Mouse (Mus musculus) mouse embryonic stem cell (cell line): ENCODE measurements around the gene Bri3.

Experiments used
- in situ Hi-C, 2 experiments: fragments of 300-500 bp; cut with MboI; formaldehyde crosslinking; loops; 1 replicate in 1 of 2; 3 replicates in 1 of 2; pipeline ENCODE4 v1.14.3; 2019 to 2020; ENCODE audit warnings: low sequenced_read_pairs in 2 of 2, low pct_unique_long_range_greater_than_20kb in 1 of 2, mixed read lengths in 1 of 2; ENCODE audit not compliant: unreplicated experiment in 1 of 2

Gene Bri3

DNA sequence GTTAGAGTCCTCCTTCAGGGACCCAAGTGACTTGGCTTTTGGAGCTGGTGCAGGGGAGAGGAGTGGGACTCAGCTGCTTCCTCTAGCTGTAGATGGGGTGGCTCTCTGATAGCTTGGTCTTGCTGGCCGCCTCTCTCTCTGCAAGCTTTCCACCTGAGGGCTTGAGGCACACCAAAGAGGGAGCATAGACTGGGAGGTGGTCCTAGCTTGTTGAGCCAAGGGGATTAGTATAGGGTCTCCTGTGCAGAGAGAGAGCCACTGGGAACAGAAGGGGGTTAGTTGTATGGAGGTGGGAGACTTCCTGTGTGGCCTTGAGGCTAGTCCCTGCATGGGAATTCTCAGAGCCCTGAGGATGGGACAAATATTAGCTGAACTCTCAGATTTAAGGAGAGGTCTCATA is 12.7 kb downstream of the Bri3 start:
- in situ Hi-C loops: no loop called here

DNA sequence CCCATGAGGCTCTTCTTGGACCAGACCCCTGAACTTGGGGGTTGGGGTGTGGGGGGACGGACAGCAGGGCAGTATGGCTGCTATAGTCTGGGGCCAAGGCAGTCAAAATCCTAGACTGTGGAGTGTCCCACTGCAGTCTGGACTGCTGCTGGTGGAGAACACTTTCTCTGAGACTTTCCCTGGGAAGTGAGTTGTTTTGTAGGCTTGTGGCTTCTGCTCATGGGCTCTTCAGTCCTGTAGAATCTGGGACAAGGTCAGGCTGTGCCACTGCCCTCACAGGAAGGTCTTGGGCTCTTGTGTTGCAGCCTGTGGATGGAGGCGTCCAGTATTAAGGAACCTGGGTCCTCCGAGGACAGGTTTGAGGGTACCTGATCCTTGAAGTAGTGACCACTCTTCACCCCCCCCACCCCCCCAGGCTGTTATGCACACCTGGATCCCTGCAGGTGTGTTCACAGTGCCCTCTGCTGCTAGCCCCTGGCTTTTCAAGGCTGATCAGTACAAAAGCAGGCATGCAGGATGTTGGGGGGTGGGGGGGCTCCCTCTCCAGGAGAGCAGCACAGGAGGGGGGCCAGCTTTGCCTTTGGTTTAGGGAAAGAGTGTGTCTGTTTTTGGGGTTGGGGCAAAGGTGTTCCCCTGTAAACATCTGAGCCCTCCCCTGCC is 13.3 kb downstream of the Bri3 start:
- in situ Hi-C loops: no loop called here

DNA sequence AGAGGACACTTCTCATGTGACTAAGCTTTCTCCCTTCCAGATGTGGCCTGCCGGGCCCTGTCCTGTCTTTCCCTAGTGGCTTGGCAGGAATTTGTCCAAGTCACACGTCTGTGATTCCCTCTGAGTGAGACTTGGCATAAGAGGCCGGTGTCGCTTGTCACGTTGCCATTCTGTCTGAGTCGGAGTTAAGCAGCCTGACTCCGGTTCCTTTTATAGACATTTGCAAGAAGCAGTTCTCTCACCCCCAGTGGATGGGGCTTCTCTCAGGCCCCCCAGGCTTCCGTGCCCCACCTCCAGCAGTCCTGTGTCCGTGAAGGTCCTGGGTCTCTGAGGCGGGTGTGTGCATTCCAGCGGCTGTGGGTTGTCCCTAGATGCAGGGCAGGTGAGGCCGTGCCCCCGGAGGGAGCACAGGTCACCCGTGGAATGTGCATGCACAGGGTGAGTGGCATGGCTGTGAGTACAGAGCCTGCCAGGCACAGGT is 13.9 kb downstream of the Bri3 start:
- in situ Hi-C loops: no loop called here

DNA sequence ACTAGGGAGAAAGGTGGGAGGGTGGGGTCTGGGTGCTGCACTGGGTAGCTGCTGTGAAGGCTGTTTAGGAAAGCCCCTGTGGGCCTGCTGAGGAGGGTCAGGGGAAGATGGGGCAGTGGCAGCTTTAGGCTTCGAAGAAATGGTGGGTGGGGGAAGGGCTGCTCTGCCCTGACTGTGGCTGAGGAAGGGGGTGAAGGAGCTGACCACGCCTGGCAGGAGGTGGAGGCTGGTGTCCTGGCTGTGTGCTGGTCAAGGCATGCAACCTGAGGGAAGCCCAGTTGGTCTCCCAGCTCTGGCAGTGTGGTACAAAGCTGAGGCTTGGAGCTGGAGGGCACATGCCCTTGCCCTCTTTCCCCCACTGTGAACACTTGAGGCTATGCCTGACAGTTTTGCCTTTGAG is 14.4 kb downstream of the Bri3 start:
- in situ Hi-C loops: no loop called here

DNA sequence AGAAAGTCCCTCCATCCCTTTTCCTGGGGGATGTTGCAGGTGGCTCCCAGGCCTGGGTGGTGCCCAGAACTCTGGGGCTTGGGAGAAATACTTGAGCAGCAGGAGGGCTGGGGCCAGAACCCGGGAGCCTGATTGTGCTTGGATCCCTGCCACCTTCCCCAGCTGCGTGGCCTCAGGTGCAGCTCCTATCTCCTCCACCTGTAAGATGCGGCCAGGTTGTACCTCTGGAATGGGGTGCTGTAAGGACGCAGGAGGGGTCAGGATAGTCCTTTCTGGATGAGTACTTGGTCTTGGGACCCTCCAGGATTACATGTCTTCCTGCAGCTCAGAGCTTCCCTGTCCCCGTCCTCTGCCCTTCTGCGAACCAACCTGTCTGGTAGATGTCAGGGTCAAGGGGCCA is 15.0 kb downstream of the Bri3 start:
- in situ Hi-C loops: no loop called here

DNA sequence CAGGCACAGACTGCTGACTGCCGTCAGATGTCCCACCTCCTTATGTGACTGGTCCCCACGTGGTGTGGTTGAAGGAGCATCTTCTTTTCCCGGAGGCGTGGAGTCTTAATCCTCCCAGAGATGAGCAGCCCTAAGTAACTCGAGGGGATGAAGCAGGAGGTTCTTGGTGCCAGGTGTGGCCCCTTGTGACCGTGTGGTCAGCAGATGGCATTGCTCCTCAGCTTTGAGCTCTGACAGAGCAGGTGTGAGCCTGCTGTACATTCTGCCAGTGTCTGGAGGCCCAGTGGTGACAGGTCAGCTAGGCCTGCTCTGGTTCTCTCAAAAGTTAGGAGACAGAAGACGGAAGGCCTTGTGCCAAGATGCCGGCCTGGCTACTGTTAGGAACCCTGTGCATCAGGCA is 16.2 kb downstream of the Bri3 start:
- in situ Hi-C loops: no loop called here

DNA sequence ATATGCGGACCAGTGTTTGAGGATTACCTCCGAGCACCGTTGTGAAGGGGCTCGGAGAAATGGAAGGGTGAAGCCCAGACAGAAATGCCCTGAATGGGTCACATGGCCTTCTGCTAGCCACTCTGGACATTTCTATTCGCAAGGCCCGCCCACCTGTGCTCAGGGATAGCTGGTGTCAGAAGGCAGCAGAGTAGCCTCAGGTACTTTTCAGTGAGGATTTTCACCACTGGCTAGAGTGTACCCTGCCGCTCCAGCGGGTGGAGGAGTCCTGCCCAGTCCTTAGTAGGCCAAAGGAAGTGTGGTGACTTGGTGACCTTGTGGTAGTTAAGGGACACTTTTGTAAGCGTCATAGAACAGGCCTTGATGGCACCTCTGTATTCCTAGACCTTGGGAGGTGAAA is 17.1 kb downstream of the Bri3 start:
- in situ Hi-C loops: no loop called here

DNA sequence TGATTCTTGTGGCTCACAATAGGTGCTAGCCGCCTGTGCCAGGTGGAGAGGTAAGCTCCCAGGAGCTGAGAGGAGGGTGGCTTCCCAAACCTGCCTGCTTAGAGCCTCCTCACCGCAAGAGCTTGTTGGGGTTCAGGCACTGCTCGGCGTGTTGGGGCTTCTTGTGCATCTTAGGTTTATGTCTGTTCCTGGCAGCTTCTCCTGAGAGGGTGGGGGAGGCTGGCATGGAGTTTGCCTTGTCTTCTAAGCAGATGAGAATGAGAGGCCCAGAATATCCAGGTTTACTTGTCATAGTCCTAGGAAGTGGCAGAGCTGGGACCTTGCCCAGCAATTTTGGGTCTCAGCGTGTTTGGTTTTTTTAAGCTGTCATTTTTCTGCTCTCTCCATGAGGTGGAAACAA is 17.6 kb downstream of the Bri3 start:
- in situ Hi-C loops: no loop called here

DNA sequence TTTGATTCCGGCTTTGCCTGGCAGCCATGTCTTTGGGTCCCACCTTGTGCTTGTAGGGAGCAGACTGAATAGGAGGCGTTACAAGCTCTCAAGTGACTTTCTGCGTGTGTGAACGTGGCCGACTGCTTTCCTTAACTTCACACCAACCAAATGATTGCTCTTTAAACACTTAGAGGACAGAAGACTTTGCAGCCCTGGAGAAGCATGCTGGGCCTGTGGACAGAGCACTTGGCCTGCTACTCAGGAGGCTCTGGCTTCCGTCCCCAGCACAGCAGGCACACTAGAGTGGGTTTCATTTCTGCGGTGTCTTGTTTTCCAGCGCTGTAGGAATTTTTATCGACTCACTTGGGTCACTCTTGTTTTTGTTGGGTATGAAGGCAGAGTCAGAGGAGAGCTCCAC is 18.8 kb downstream of the Bri3 start:
- in situ Hi-C loops: no loop called here

DNA sequence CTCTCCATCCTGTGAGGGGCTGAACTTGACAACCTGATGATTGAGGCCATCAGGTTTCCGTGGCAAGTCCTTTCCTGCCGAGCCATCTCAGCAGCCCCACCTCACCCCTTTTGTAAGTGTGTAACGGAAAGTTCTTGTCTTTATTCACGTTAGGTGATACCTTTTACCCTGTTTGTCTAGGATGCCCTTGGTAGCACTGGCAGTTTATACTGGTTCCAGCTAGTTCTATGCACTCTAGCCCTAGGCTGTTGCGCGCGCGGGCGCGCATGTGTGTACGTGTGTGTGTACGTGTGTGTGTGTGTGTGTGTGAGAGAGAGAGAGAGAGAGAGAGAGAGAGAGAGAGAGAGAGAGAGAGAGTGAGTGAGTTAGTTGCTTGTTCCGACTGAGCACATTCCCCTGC is 19.3 kb downstream of the Bri3 start:
- in situ Hi-C loops: no loop called here

DNA sequence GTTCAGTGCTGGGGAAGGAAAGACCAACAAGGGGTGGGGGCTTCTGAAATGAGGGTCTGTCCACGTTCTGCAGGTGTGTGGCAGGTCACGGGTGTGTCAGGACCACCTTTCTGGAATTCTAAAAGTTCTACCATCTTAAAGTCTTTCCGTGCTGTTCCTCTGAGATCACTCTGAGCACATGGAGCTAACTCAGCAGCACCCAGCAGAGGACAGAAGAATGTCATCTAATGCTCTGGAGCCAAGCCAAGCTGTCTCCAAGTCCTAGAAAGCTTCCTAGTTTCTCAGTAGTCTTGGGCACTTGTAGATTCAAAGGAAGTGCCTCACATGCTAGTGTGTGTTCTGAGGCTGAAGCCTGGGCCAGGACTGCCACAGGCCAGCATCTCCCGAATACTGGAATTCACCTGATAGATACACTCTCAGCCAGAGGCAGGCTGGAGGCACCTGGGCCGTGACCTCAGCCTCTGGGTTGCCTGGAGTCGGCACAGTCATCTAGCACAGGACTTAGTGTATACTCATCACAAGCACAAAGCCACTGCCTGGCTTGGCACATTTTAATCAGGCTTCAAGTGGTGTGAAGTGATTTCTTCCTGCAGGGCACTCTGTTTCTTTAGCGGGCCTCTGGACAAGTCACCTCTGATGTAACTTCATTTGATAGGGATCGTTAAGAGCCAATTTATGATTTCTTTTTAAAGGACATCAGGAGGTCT is 23.5 kb downstream of the Bri3 start:
- in situ Hi-C loops: no loop called here

DNA sequence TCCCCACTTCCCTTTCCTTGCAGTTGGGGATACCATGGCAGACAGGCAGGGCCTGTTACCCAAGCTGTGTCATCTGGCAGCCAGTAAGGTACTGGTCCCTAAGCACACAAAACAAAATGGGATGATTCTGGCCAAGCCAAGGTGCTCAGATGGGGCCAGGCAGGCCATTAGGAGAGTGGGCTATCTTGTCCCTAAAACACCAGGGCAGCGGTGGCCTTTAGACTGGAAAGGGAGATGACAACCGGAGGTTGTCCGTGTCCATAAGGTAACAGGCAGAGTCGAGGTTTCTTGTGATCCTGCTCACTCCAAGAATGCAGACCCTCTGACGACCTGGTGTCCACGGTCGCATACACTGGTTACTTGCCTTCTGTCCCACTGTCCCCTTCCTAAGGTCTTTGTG is 25.7 kb downstream of the Bri3 start:
- in situ Hi-C loops: no loop called here

DNA sequence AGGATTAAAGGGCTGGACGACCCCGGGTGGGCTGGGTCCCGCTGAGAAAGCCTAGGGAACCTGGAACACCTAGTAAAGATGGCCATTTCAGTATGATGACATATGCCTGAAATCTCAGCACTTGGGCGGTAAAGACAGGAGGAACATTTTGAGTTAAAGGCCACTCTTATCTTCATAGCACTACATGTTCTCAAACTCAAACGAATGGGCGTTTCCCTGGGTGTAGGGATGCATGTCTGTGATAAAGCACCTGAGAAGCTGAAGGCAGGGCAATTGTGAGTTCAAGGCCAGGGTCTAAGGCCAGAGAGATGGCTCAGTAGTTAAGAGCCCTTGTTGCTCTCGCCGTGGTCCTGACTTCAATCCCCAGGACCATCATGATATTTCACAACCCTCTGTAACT is 26.2 kb downstream of the Bri3 start:
- in situ Hi-C loops: no loop called here

DNA sequence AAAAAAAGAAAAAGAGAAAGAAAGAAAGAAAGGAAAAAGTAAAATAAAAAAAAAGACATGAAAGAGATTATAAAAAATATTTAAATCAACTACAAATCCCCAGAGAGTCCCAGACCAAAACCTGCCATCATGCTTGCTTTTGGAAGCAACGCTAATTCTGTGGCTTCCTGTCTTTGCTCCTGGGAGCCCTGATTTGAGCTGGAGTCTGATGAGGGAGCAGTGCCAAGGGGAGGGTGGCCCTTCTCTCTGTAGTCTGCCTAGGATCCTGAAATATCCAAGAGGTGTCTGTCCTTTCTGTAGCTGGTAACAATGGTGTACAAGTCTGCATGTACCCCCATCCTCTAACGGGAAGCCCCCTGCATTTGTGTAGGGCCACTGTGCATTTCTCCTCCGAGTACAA is 26.9 kb downstream of the Bri3 start:
- in situ Hi-C loops: no loop called here

DNA sequence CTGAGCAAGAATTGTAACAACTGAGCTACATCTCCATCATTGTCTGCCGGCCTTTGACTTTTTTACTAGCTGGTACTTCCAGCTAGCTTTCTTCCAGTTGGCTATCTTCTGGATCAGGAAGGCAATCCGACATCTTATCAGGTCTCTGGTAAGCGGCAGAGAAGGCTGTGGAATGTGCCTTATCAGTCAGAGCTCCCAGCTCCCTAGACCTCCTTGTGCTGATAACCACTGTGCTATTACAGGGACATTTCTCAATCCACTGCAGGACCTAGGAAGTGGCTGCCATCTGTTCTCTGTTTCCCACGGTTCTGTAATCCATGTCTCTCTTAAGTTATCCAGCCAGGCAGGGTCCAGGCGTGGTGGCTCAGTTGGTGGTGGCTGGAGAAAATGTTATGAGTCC is 27.5 kb downstream of the Bri3 start:
- in situ Hi-C loops: no loop called here

DNA sequence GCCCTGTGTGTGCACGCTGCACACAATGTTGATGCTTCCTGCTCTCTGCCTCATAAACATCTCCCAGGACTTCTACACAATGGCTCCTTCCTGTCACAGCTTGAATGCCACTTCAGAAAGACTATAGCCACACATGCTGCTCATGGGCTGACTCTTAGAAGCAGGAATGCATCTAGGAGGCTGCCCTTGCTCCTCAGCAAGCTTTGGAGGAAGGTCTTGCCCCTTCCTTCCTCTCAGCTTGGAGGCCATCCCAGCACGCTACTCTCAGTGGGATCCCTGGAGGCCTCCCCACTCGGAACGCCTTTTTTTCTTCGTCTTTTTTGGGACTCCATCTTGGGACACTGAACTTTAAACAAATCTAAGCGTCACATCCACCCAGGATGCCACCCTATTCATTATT is 30.7 kb downstream of the Bri3 start:
- in situ Hi-C loops: no loop called here

DNA sequence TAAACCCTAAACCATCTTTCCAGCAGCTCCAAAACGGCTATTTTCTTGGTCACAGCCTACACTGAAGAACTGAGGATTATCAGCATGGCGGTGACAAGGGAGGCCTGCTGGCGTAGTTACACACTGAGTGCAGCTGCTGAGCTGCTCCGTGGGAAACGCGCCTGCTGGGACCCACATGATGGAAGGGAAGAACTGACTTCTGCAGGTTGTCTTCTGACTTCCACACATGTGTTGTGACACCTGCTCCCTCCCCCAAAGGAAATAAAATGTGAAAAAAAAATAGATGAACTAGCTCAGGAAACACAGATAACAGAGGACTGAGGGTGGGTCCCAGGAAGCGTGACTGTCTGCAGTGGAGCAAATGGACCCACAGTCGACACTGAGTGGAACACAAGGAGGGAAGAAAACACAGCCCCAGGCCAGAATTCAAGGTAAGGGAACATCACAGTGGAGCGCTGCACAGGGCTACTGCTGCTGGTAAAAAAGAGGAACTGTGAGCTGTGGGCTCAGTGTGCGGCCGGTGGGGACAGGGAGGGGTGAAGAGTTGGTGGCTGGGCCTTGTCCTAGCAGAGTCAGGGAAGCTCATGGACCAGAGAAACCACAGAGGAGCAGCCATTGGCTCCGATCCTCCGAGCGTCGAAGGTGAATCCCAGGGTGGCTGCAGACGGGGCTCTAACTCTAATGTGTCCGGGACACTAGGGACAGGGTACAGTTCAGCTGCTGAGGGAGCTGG is 32.8 kb downstream of the Bri3 start:
- in situ Hi-C loops: no loop called here

DNA sequence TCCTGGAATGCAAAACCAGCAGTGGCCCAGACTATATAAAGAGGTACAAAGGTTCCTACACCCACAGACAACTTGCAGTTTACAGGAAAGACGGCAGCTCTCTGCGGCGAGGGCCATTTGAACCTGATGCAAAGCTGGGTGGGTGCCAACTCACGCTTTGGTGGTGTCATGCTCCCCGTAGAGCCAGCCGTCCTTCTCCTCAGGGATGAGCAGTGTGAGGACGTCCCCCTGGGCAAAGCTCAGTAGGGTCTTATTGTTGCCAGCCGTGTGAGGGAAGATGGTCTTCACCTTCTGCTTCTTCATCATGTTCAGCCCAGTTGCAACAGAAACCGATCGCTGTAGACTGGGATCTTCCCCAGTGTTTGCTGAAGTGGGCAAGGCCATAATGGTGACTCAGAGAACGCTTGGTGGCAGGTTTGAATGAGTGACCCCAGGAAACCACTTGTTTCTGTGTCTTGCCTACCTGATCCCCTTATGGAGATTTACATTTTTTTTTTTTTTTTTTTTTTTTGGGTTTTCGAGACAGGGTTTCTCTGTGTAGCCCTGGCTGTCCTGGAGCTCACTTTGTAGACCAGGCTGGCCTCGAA is 34.2 kb downstream of the Bri3 start:
- in situ Hi-C loops: no loop called here

DNA sequence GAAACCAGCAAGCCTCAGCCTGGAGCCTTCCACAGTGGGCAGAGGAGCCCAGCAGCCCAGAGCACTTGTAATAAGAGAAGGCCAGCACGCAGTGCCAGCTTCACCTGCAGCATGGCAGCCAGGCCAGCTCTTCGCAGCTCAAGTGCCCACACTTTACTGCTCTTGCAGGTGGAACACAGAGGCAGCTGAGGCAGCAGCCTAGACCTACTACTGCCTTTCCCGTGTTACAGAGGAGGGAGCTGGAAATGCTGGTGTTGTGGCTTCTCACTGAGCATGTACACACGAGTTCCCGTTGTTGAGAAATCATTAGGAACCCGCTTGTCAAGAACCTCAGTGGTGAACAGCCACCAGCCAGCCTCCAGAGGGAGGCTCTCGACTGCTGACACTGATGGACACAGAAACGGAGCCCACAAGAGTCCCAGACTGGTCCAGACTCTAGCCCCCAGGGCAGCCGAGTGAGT is 34.9 kb downstream of the Bri3 start:
- in situ Hi-C loops: no loop called here
